Mouse (Mus musculus) kidney, embryonic 15.5 days (tissue): ENCODE results near the gene Vwa3a. TPM values are rescaled to one million over a fixed set of nuclear protein-coding genes. Genes with fewer than 3 reads are reported as not detected.

Source experiments
- ATAC-seq: fragments of 200-750 bp; cut with Nextera tagmentation; replicated peaks from 2 replicates; pipeline ENCODE4 v1.8.0; 2017; ENCODE audit warnings: moderate TSS enrichment; ENCODE audit not compliant: low FRiP score
- H3K27ac ChIP-seq: fragments of 300-500 bp; sonication (generic); 2 replicates; pipeline ENCODE4 v1.5.1; 2015; ENCODE audit warnings: mild to moderate bottlenecking, inconsistent platforms
- H3K27me3 ChIP-seq: fragments of 300-500 bp; sonication (generic); 2 replicates; pipeline ENCODE4 v1.6.1; 2015; ENCODE audit warnings: inconsistent platforms
- H3K36me3 ChIP-seq: fragments of 300-500 bp; sonication (generic); 2 replicates; pipeline ENCODE4 v1.6.1; 2015; ENCODE audit warnings: inconsistent platforms
- H3K4me1 ChIP-seq: fragments of 300-500 bp; sonication (generic); 2 replicates; pipeline ENCODE4 v1.6.1; 2015; ENCODE audit warnings: inconsistent platforms
- H3K4me2 ChIP-seq: fragments of 300-500 bp; sonication (generic); 2 replicates; pipeline ENCODE4 v1.6.1; 2015; ENCODE audit warnings: moderate library complexity, mild to moderate bottlenecking, inconsistent platforms
- H3K4me3 ChIP-seq: fragments of 300-500 bp; sonication (generic); replicated peaks from 2 replicates; pipeline ENCODE4 v1.5.1; 2015; ENCODE audit warnings: mild to moderate bottlenecking, inconsistent platforms
- H3K9ac ChIP-seq: fragments of 300-500 bp; sonication (generic); 2 replicates; pipeline ENCODE4 v1.6.1; 2015; ENCODE audit warnings: mild to moderate bottlenecking, inconsistent platforms
- H3K9me3 ChIP-seq: fragments of 300-500 bp; sonication (generic); replicated peaks from 2 replicates; pipeline ENCODE4 v1.6.1; 2016; ENCODE audit warnings: inconsistent platforms
- WGBS: fragments of 180-500 bp; shearing (Covaris S2); methylation state at CpG from one replicate; pipeline ENCODE4 v1.1.7; 2015; ENCODE audit warnings: mixed read lengths; 5-methylcytosine and 5-hydroxymethylcytosine counted together
- polyA plus RNA-seq: library from polyadenylated mRNA; unstranded; fragments of >200 nt; fragmentation: Nextera tagmentation; extraction: Ambion mirVana; gene quantifications from 2 replicates; pipeline ENCODE4 v1.2.1, GENCODE M21; 2015

Gene Vwa3a
- polyA plus RNA-seq, 1 experiment from 2014 or later: 0.17 TPM

GRCm38 (mm10) chr7:120721456-120721855 lies 17.7 kb upstream of the Vwa3a start:
- no peak for ATAC-seq
- WGBS: 71% methylated on average over 8 of the region's 8 CpGs
- Histone ChIP-seq H3K4me1 (0 out of 2 replicates have a peak, but pooled peaks cover 13% of the 10 kb centered on the region), H3K4me2 (no peak overlapping the region), H3K4me3 (no peak overlapping the region), H3K36me3 (peaks cover 6% of the 10 kb centered on the region), H3K27ac (no peak overlapping the region), H3K9me3 (no peaks in the 10 kb centered on the region), H3K27me3 (no peaks in the 10 kb centered on the region), H3K9ac (no peak overlapping the region)

- WGBS: 89% methylated on average over 4 of the region's 4 CpGs
- no peak overlapping the region for H3K4me3 ChIP-seq
- no peak for ATAC-seq
Measured at GRCm38 (mm10) chr7:120722063-120722462, 17.1 kb upstream of the Vwa3a start.

GRCm38 (mm10) chr7:120722839-120723278 lies 16.3 kb upstream of the Vwa3a start:
- H3K4me3 ChIP-seq: no peak overlapping the region
- H3K27me3 ChIP-seq: no peaks in the 10 kb centered on the region
- no peak overlapping the region for H3K4me2 ChIP-seq
- H3K9me3 ChIP-seq: no peaks in the 10 kb centered on the region
- H3K36me3 ChIP-seq: peaks cover 7% of the 10 kb centered on the region
- 84% methylated on average over 8 of the region's 8 CpGs for WGBS
- no peak for ATAC-seq
- 0 out of 2 replicates have a peak, but pooled peaks cover 13% of the 10 kb centered on the region for H3K4me1 ChIP-seq
- no peak overlapping the region for H3K27ac ChIP-seq
- no peak overlapping the region for H3K9ac ChIP-seq

More at GRCm38 (mm10) chr7:120722063-120722462, 17.1 kb upstream of the Vwa3a start:
- Histone ChIP-seq H3K4me1 (0 out of 2 replicates have a peak, but pooled peaks cover 13% of the 10 kb centered on the region), H3K9me3 (no peaks in the 10 kb centered on the region), H3K9ac (no peak overlapping the region), H3K4me2 (no peak overlapping the region), H3K27me3 (no peaks in the 10 kb centered on the region), H3K27ac (no peak overlapping the region), H3K36me3 (peaks cover 6% of the 10 kb centered on the region)

GRCm38 (mm10) chr7:120727581-120727980 lies 11.5 kb upstream of the Vwa3a start:
- H3K36me3 ChIP-seq: peaks cover 32% of the 10 kb centered on the region
- ATAC-seq: no peak; the same call in 1 of the 2 replicates
- WGBS: 87% methylated on average over 3 of the region's 3 CpGs
- no peak overlapping the region for H3K27ac ChIP-seq
- H3K9ac ChIP-seq: no peak overlapping the region
- no peaks in the 10 kb centered on the region for H3K27me3 ChIP-seq
- H3K4me3 ChIP-seq: no peak overlapping the region
- H3K9me3 ChIP-seq: no peaks in the 10 kb centered on the region
- H3K4me2 ChIP-seq: no peak overlapping the region
- 0 out of 2 replicates have a peak, but pooled peaks cover 4% of the 10 kb centered on the region for H3K4me1 ChIP-seq

- Histone ChIP-seq H3K36me3 (peaks cover 33% of the 10 kb centered on the region), H3K9ac (no peak overlapping the region), H3K9me3 (no peaks in the 10 kb centered on the region), H3K27ac (no peak overlapping the region), H3K4me3 (no peak overlapping the region), H3K4me2 (no peak overlapping the region), H3K27me3 (no peaks in the 10 kb centered on the region), H3K4me1 (no peaks in the 10 kb centered on the region)
- WGBS: 63% methylated on average over 5 of the region's 5 CpGs
- no peak for ATAC-seq
Measured at GRCm38 (mm10) chr7:120729635-120730034, 9.5 kb upstream of the Vwa3a start.

- Histone ChIP-seq H3K4me1 (no peaks in the 10 kb centered on the region), H3K9ac (no peak overlapping the region), H3K27me3 (no peaks in the 10 kb centered on the region), H3K27ac (no peak overlapping the region), H3K4me2 (no peak overlapping the region), H3K4me3 (no peak overlapping the region), H3K36me3 (peaks cover 29% of the 10 kb centered on the region; the same call in 1 of the 2 replicates), H3K9me3 (no peaks in the 10 kb centered on the region)
- WGBS: 70% methylated on average over 7 of the region's 7 CpGs
- ATAC-seq: peak; percentile 69; the same call in 1 of the 2 replicates
Measured at GRCm38 (mm10) chr7:120732906-120733305, 6.2 kb upstream of the Vwa3a start.

GRCm38 (mm10) chr7:120739558-120740101 lies 512 bp downstream of the Vwa3a start:
- Histone ChIP-seq H3K9me3 (no peaks in the 10 kb centered on the region), H3K4me3 (no peak overlapping the region), H3K36me3 (0 out of 2 replicates have a peak, but pooled peaks cover 3% of the 10 kb centered on the region), H3K27ac (no peak overlapping the region), H3K4me1 (peaks cover 10% of the 10 kb centered on the region), H3K4me2 (no peak overlapping the region), H3K27me3 (no peaks in the 10 kb centered on the region), H3K9ac (no peak overlapping the region)
- no peak for ATAC-seq
- WGBS: 18% methylated on average over 5 of the region's 5 CpGs

GRCm38 (mm10) chr7:120743366-120744351 lies 4.5 kb downstream of the Vwa3a start:
- Histone ChIP-seq H3K9ac (no peak overlapping the region), H3K4me1 (peaks cover 10% of the 10 kb centered on the region), H3K9me3 (no peaks in the 10 kb centered on the region), H3K27ac (no peak overlapping the region), H3K36me3 (no peaks in the 10 kb centered on the region), H3K4me3 (no peak overlapping the region), H3K27me3 (no peaks in the 10 kb centered on the region), H3K4me2 (no peak overlapping the region)
- no peak; the same call in 1 of the 2 replicates for ATAC-seq
- WGBS: 70% methylated on average over 14 of the region's 14 CpGs

GRCm38 (mm10) chr7:120744606-120745005 lies 5.5 kb downstream of the Vwa3a start:
- Histone ChIP-seq H3K36me3 (no peaks in the 10 kb centered on the region), H3K4me3 (no peak overlapping the region), H3K27me3 (no peaks in the 10 kb centered on the region), H3K4me2 (no peak overlapping the region), H3K9me3 (no peaks in the 10 kb centered on the region), H3K4me1 (peaks cover 7% of the 10 kb centered on the region), H3K9ac (no peak overlapping the region), H3K27ac (no peak overlapping the region)
- 77% methylated on average over 6 of the region's 6 CpGs for WGBS
- no peak for ATAC-seq

GRCm38 (mm10) chr7:120746029-120746428 lies 6.9 kb downstream of the Vwa3a start:
- ATAC-seq: no peak
- 62% methylated on average over 3 of the region's 3 CpGs for WGBS

GRCm38 (mm10) chr7:120746821-120747220 lies 7.7 kb downstream of the Vwa3a start:
- no peak overlapping the region for H3K9ac ChIP-seq
- H3K27me3 ChIP-seq: no peaks in the 10 kb centered on the region
- no peaks in the 10 kb centered on the region for H3K36me3 ChIP-seq
- no peak overlapping the region for H3K27ac ChIP-seq
- no peaks in the 10 kb centered on the region for H3K9me3 ChIP-seq
- H3K4me3 ChIP-seq: no peak overlapping the region
- H3K4me2 ChIP-seq: no peak overlapping the region
- no peak for ATAC-seq
- WGBS: 88% methylated on average over 5 of the region's 5 CpGs
- H3K4me1 ChIP-seq: peaks cover 3% of the 10 kb centered on the region; the same call in 1 of the 2 replicates

More at GRCm38 (mm10) chr7:120746029-120746428, 6.9 kb downstream of the Vwa3a start:
- H3K4me2 ChIP-seq: no peak overlapping the region
- H3K4me3 ChIP-seq: no peak overlapping the region
- H3K27me3 ChIP-seq: no peaks in the 10 kb centered on the region
- peaks cover 3% of the 10 kb centered on the region; the same call in 1 of the 2 replicates for H3K4me1 ChIP-seq
- H3K9ac ChIP-seq: no peak overlapping the region
- H3K27ac ChIP-seq: no peak overlapping the region
- no peaks in the 10 kb centered on the region for H3K9me3 ChIP-seq
- no peaks in the 10 kb centered on the region for H3K36me3 ChIP-seq

- Histone ChIP-seq H3K4me2 (no peak overlapping the region), H3K4me3 (no peak overlapping the region)
- ATAC-seq: no peak
Measured at GRCm38 (mm10) chr7:120748478-120748877, 9.4 kb downstream of the Vwa3a start.

More at GRCm38 (mm10) chr7:120748478-120748877, 9.4 kb downstream of the Vwa3a start:
- Histone ChIP-seq H3K9me3 (no peaks in the 10 kb centered on the region), H3K9ac (no peak overlapping the region), H3K27ac (no peak overlapping the region), H3K36me3 (no peaks in the 10 kb centered on the region), H3K4me1 (peaks cover 3% of the 10 kb centered on the region; the same call in 1 of the 2 replicates), H3K27me3 (no peaks in the 10 kb centered on the region)
